Mouse (Mus musculus) hindbrain, embryonic 14.5 days (tissue): ENCODE results near the gene Nr4a2. TPM values are rescaled to one million over a fixed set of nuclear protein-coding genes. Genes with fewer than 3 reads are reported as not detected.

Experiments used
- ATAC-seq: fragments of 200-750 bp; cut with Nextera tagmentation; 2 replicates; pipeline ENCODE4 v1.8.0; 2017; ENCODE audit warnings: moderate number of reproducible peaks, mild to moderate bottlenecking, moderate TSS enrichment, moderate library complexity; ENCODE audit not compliant: low FRiP score
- DNase-seq: peaks from one replicate; pipeline ENCODE4 v3.0.0-alpha.2; 2015; ENCODE audit warnings: low spot score
- H3K27ac ChIP-seq: fragments of 300-500 bp; sonication (generic); 2 replicates; pipeline ENCODE4 v1.5.1; 2014; ENCODE audit warnings: mild to moderate bottlenecking, moderate library complexity
- H3K27me3 ChIP-seq: fragments of 300-500 bp; sonication (generic); 2 replicates; pipeline ENCODE4 v1.6.1; 2014; ENCODE audit warnings: mild to moderate bottlenecking, low read length, mixed read lengths; ENCODE audit not compliant: control insufficient read depth, insufficient read depth
- H3K36me3 ChIP-seq: fragments of 300-500 bp; sonication (generic); replicated peaks from 2 replicates; pipeline ENCODE4 v1.6.1; 2014; ENCODE audit not compliant: control insufficient read depth, insufficient read depth
- H3K4me1 ChIP-seq: fragments of 300-500 bp; sonication (generic); replicated peaks from 2 replicates; pipeline ENCODE4 v1.6.1; 2014; ENCODE audit warnings: antibody characterized with exemption, low read length, mixed read lengths; ENCODE audit not compliant: control insufficient read depth, insufficient read depth
- H3K4me2 ChIP-seq: fragments of 300-500 bp; sonication (generic); replicated peaks from 2 replicates; pipeline ENCODE4 v1.6.1; 2014; ENCODE audit warnings: mild to moderate bottlenecking, moderate library complexity
- H3K4me3 ChIP-seq: fragments of 300-500 bp; sonication (generic); replicated peaks from 2 replicates; pipeline ENCODE4 v1.5.1; 2014; ENCODE audit warnings: mild to moderate bottlenecking, low read length
- H3K9ac ChIP-seq: fragments of 300-500 bp; sonication (generic); 2 replicates; pipeline ENCODE4 v1.6.1; 2014
- H3K9me3 ChIP-seq: fragments of 300-500 bp; sonication (generic); 2 replicates; pipeline ENCODE4 v1.6.1; 2016; ENCODE audit warnings: low read length; ENCODE audit not compliant: control insufficient read depth
- WGBS: fragments of 180-500 bp; shearing (Covaris S2); extraction: QIAGEN DNeasy Blood & Tissue Kit; methylation state at CpG from one replicate; pipeline ENCODE4 v1.1.7; 2014; 5-methylcytosine and 5-hydroxymethylcytosine counted together
- polyA plus RNA-seq: library from polyadenylated mRNA; unstranded; fragments of >200 nt; fragmentation: Nextera tagmentation; extraction: Ambion mirVana; gene quantifications from 2 replicates; pipeline ENCODE4 v1.2.1, GENCODE M21; 2014

Nr4a2 gene
- polyA plus RNA-seq, 1 experiment from 2014 or later: 21.0 TPM

GRCm38 (mm10) chr2:57104731-57105130, 19.1 kb downstream of the Nr4a2 start:
- Histone ChIP-seq H3K36me3 (no peaks in the 10 kb centered on the region), H3K4me3 (no peak overlapping the region), H3K9me3 (no peaks in the 10 kb centered on the region), H3K4me2 (no peak overlapping the region), H3K27ac (no peak overlapping the region), H3K27me3 (peaks cover 98% of the 10 kb centered on the region), H3K4me1 (peaks cover 13% of the 10 kb centered on the region), H3K9ac (no peak overlapping the region)
- no peak for ATAC-seq
- WGBS: 4% methylated on average over 8 of the region's 8 CpGs
- no peak for DNase-seq

DNA sequence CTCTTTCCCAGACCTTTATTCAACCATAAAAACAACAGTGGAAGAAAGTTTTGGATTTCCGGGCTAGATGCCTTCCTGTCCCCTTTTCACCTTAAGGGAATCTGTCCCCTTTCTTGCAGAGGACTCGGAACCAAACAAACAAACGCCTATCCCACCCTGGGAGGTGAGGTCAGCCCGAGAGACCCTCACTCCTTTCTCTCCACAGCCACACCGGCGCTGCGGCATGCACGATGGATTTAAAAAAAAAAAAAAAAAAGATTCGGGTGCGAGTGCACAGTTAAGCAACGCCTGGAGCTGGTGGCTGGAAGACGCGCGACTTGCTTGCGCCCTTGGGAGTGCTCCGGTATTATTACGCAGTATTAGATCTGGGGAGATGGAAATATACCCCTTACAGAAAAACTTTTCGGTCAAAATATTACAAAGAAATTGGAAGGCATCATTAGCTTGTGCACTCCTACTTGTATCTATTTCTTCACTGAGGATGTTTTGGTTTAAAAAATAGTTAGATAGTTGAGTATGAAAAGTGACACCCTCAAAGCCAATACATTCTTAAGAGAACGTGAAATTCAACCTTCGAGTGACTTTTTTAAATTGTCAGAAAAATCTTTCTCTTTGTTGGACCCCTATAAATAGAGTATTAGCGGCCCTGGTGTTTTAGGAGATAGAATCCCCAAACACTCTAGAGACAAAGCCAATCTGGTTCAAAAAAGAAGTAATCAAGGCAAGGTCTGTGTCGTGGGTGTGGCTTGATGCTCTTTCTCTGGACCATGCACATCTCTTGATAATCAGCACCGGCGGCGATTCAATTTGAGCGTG, 19.8 kb downstream of the Nr4a2 start:
- DNase-seq (no peak), ATAC-seq (no peak)
- Histone ChIP-seq H3K4me3 (no peak overlapping the region), H3K27ac (no peak overlapping the region), H3K36me3 (no peaks in the 10 kb centered on the region), H3K4me1 (peaks cover 13% of the 10 kb centered on the region), H3K4me2 (peak overlapping the region; percentile 28), H3K9ac (no peak overlapping the region), H3K27me3 (peaks cover 98% of the 10 kb centered on the region), H3K9me3 (no peaks in the 10 kb centered on the region)
- 2% methylated on average over 26 of the region's 26 CpGs for WGBS

DNA sequence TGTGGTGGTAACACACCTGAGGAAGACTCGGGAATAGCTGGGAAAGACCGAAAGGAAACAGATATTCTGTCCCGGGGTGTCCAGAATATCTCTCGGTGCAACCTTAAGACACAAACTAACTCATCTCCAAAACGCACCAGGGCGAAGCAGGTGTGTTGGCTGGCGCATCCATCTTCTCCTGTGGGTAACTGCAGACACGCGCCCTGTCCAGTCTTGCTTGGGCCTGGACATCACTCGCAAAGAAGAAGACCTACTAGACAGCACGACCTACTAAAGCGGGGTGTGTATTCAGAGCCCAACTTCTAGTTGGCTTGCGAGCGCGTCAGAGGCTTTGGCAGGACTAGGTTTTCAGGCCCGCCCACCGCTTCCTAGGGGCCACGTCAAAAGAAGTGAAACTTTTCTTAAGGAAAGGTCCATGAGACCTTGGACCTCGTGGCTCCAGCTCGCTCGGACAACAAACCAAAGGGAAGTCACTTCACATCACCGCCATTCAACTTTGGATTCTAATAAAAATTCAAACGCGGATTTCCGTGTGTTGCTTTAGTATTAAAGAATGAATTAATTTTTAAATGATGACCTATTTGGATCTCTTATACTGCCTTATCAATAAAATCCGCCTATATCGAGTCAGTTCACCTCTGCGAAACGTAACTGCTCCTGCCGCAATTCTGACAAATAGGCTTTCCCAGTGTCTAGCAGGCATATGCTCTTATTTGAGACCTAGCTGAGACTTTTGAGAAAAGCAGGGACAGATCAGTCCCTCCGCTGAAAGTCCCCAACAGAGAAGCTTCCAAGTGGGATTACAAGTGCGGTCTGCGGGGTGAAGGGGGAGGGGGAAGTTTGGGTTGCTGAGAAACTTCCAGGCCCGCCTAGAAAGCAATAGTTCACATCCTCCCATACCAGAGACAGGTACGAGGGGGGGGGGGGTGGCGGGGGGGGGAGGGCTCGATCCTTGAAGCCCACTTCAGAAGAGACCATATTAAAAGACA, 20.7 kb downstream of the Nr4a2 start:
- Histone ChIP-seq H3K9me3 (no peaks in the 10 kb centered on the region), H3K36me3 (no peaks in the 10 kb centered on the region), H3K9ac (no peak overlapping the region), H3K27me3 (peaks cover 98% of the 10 kb centered on the region), H3K4me1 (peaks cover 13% of the 10 kb centered on the region), H3K27ac (no peak overlapping the region), H3K4me2 (peak overlapping the region; percentile 58), H3K4me3 (peak overlapping the region; percentile 31)
- ATAC-seq (no peak), DNase-seq (no peak)
- whole genome bisulfite sequencing: 2% methylated on average over 36 of the region's 37 CpGs

DNA sequence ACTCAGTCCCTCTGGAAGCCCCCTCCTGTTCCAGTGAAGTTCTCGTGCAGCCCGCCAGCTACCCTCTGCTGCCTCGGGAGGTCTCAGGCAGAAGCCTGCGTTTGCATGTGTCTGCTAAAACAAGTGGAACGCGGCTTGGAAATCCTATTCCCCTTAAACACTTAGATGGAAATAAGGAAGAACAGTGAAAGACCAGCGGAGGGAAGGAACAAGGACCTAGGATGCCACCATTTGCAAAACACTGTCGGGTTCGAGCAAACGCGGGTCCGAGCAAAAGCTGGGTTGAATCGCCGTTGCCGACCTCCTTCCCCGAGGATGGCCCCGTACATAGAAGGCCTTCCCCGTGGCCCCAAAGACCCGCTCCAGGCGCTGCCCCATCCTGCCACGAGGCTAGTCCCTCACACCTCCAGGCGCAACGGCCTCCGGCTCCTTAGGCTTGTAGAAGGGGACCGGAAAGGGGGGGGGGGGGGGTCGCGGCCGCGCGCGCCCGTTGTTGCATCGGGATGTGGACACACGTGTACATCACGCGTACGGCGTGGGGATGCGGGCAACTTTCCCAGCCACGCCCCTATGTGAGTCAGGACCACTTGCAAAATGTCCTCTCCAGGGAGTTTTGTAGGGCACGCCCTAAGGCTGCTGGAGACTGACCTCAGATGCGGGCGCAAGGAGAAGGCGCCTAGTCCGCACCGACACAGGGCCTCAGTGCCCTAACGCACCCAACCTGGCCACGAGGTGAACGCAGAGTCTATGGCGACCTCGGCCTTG, 21.5 kb downstream of the Nr4a2 start:
- peaks cover 13% of the 10 kb centered on the region for H3K4me1 ChIP-seq
- peak overlapping the region; percentile 31 for H3K4me3 ChIP-seq
- H3K27ac ChIP-seq: no peak overlapping the region
- no peaks in the 10 kb centered on the region for H3K9me3 ChIP-seq
- no peaks in the 10 kb centered on the region for H3K36me3 ChIP-seq
- H3K4me2 ChIP-seq: peak overlapping the region; percentile 58
- H3K9ac ChIP-seq: 0 out of 2 replicates have a peak overlapping the region, but pooled peaks have one; percentile 20
- ATAC-seq: peak; percentile 52; the same call in 1 of the 2 replicates
- under 1% methylated on average over 50 of the region's 51 CpGs for WGBS
- H3K27me3 ChIP-seq: peaks cover 99% of the 10 kb centered on the region
- DNase-seq: no peak

DNA sequence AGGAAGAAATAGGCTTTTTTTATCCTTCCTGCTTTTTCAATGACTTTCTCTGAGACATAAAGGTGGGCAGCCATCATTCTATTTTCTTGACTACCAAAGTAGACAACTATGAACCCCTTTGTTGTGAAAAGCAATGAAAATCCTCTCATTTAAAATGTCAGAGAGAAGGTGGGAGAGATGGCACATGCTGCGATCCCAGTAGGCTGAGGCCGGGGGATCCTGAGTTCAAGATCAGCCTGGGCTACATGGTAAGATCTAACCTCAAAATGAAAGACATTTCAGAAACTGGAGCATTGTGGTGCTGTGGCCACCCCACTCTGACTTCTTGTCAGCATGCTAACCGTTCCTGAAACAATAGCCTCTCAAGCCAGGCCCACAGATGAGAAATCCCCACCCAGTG, 23.6 kb downstream of the Nr4a2 start:
- no peaks in the 10 kb centered on the region for H3K9me3 ChIP-seq
- 64% methylated on average over 3 of the region's 3 CpGs for WGBS

GRCm38 (mm10) chr2:57072452-57072851, 51.4 kb downstream of the Nr4a2 start:
- no peak overlapping the region for H3K9ac ChIP-seq
- H3K4me3 ChIP-seq: no peak overlapping the region
- H3K27ac ChIP-seq: no peak overlapping the region
- no peaks in the 10 kb centered on the region for H3K4me1 ChIP-seq
- H3K4me2 ChIP-seq: no peak overlapping the region
- H3K9me3 ChIP-seq: no peaks in the 10 kb centered on the region
- no peaks in the 10 kb centered on the region for H3K36me3 ChIP-seq
- ATAC-seq (no peak), DNase-seq (no peak)
- 76% methylated on average over 9 of the region's 9 CpGs for WGBS
- no peaks in the 10 kb centered on the region for H3K27me3 ChIP-seq

More for the DNA sequence above, 23.6 kb downstream of the Nr4a2 start:
- Histone ChIP-seq H3K27ac (no peak overlapping the region), H3K4me3 (no peak overlapping the region), H3K4me1 (peaks cover 13% of the 10 kb centered on the region), H3K4me2 (no peak overlapping the region), H3K9ac (no peak overlapping the region), H3K27me3 (peaks cover 79% of the 10 kb centered on the region), H3K36me3 (no peaks in the 10 kb centered on the region)
- DNase-seq: no peak
- ATAC-seq: no peak

DNA sequence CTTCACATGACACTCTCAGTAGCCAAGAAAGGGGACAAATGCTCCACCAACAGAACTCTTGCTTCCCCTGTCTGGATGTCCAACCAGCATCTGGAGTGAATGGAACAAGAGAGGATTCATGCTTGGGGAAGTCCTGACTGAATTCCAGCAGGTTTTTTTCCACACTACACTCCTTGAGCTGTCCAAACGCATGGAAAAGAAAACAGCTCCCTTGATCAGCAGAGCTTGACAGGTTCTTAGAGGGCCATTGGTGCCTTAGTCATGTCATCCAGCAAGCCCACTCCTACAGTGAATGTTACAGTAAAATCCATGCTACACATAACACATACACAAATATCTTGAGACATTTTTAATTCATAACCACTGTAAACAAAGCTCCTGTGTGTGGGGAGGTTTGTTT, 60.3 kb downstream of the Nr4a2 start:
- H3K4me3 ChIP-seq: no peak overlapping the region
- H3K4me1 ChIP-seq: no peaks in the 10 kb centered on the region
- H3K4me2 ChIP-seq: no peak overlapping the region
- no peak overlapping the region for H3K27ac ChIP-seq
- H3K27me3 ChIP-seq: no peaks in the 10 kb centered on the region
- no peaks in the 10 kb centered on the region for H3K36me3 ChIP-seq
- ATAC-seq: no peak
- H3K9me3 ChIP-seq: no peaks in the 10 kb centered on the region
- WGBS: 67% methylated on average over 1 of the region's 1 CpGs
- H3K9ac ChIP-seq: no peak overlapping the region
- no peak for DNase-seq
